Mouse (Mus musculus) brain, embryonic 14.5 days (tissue): ENCODE measurements at regions not wholly inside any gene's neighbourhood (a gene's known extent, or its start where the extent isn't known, plus 50 kb on each side); places are given as distances from the start of the nearest gene placed in this dataset.

ENCODE experiments used
- DNase-seq: peaks from one replicate; pipeline ENCODE4 v3.0.0-alpha.2; 2011; ENCODE audit warnings: low read depth
- CTCF ChIP-seq: fragments of 200-500 bp; IDR thresholded peaks from 2 replicates; pipeline ENCODE4 v1.5.1; 2012; ENCODE audit warnings: inconsistent platforms, mild to moderate bottlenecking, moderate library complexity, borderline replicate concordance; ENCODE audit not compliant: insufficient read depth, insufficient read length; ENCODE audit errors: extremely low read depth
- POLR2A ChIP-seq: fragments of 200-500 bp; IDR thresholded peaks from 2 replicates; pipeline ENCODE4 v1.6.1; 2012; ENCODE audit warnings: mild to moderate bottlenecking, inconsistent platforms, borderline replicate concordance; ENCODE audit not compliant: poor library complexity, insufficient read depth, insufficient read length, severe bottlenecking; ENCODE audit errors: extremely low read depth

DNA sequence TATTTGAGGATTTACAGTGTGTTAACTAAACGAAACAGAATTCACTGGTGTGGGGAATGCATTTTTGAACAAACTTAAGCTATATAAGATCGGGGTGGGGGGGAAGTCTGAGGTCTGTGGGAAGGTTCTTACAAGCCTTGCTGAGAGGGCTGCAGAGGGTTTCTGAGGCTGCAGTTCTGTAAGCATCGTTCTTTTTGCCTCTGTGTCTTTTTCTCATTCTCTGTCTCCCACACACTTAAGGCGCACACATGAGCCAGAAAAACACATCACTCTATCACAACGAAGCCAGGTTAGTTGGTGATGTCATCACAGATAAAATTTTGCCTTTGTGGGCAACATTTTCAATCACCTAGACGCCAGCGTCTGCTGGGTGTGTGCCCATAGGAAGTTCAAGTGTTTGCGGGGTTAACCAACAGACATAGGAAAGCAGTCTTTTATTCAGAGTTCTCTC, 274.9 kb downstream of the Ptprc start:
- no peak for TF ChIP-seq POLR2A
- TF ChIP-seq CTCF = no peak
- DNase-seq = no peak

DNA sequence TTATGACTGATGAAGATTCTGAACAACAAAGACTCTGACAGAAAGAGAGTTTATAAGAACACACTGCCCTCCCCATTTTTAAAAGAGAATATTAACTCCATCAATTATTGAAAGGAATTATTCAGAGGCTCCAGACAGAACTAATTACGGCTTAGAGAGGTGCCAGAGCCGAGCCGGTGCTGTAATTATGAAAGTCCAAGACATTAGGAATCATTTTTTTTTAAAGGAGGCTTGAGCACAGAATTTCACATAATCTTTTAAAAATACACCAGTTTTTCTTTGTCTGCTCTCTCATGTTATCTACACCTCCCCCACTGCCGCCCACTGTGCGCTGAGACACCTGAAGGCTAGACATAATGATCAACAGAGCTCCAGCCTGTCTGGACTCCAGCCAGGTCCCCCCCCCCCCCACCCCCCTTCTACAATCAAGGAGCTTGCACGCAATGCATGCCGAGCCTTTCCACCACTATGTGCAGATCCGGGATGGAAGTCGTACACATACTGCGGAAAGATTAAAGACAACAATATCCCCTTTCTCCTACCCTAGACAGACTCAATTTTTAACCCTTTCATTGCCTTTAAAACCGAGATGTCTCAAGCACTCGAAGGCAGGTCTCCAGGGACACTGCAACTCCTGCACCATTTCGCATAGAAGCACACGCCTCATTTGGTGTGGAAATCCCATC, 275.4 kb downstream of the Ptprc start:
- no peak for TF ChIP-seq CTCF
- TF ChIP-seq POLR2A = no peak
- DNase-seq = peak; percentile 97

DNA sequence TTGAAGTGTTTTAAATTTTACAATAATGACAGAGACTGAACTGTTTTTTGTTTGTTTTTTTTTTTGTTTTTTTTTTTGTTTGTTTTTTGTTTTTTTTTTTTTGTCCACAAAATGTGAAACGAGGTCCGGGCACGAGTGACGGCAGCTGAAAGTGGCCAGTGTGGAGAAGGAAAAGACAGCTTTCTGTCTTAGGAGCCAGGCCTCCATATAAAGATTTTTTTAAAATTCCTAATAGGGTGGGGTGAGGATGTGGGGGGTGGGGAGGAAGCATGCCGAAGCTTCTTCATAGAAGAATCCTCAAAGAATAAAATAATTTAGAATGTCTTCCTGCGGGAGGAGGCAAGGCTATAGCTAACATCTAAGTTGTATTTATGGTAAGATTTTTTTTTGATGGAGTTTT, 276.2 kb downstream of the Ptprc start:
- no peak for TF ChIP-seq CTCF
- TF ChIP-seq POLR2A = no peak
- peak; percentile 71 for DNase-seq

DNA sequence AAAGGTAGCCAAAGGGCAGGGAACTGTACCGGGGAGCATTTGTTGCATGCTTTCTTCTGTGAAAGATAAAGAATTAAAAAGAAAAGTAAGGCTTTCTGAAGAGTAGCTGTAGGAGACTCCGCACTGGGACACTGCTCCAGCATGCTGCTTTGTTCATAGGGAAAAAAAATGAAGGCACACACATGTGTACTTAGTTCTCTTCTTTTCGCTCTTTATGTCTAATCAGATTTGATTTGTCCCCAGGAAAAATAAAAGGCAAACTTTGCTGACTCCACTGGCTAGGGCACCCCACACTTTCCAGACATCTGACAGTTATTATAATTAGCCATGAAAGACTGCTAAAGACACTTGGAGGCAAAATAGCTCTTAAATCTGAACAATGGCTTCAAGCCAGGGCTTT, 276.6 kb downstream of the Ptprc start:
- no peak for TF ChIP-seq CTCF
- TF ChIP-seq POLR2A = no peak
- DNase-seq = peak; percentile 73

DNA sequence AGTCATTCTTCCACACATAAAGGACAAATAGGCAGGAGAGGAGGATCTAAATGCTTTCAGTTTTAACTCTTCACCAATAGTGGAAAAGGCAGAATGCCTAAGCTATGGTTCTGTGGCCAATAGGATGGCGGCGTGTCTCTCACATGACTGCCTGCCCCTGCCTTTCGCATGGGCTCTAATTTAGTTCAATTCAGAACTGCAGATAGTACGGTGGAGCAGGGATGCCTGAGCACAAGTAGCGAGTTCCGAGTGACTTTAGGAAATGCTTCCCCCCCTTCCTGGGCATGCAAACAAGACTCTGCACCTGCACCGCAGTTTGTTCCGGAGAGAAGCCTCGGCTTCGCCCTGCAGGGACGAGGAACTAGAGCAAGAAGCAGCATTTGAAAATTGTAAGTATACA, 277.1 kb downstream of the Ptprc start:
- peak; percentile 78; the same call in 1 of the 2 replicates for TF ChIP-seq POLR2A
- no peak for TF ChIP-seq CTCF
- peak; percentile 98 for DNase-seq

DNA sequence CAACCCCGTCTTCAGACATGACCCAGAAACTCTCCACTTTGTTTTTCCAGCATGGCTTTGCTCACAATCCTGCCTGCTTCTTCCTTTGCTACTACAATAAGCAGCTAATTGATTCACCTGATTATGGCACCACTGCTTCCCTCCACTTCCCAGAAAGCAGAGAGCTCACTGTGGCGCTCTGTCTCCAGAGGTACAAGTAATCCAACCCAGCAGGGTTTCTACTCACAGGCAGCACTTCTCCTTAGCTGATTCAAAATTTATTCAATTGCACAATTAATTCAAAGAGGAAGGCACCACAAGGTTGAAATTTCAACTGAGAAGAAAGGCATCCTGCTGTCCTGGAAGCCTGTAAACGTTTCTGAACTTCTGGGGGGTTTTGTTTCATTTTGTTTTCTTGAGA, 293.9 kb downstream of the Ptprc start:
- peak; percentile 51 for DNase-seq

DNA sequence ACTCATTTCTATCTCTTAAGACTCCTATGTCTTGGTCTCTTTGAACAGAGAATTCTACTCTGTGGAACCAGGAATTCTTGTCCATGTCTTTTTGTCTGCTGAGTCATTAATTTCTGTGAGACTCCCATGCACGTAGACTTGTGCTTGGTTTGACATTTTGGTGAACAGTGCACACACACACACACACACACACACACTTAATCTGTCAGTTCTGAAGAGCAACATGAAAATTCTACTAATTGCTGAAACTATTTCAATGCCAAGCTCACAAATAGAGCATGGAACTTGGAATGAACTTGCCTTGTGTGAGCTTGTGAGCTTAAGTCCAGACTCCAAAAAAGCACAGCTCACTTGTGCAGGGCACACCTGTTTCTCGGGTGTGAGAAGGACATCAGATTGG, 301.1 kb downstream of the Ptprc start:
- no peak for TF ChIP-seq CTCF
- TF ChIP-seq POLR2A = no peak
- DNase-seq = no peak

More for the DNA sequence above, 293.9 kb downstream of the Ptprc start:
- no peak for TF ChIP-seq CTCF
- no peak for TF ChIP-seq POLR2A

DNA sequence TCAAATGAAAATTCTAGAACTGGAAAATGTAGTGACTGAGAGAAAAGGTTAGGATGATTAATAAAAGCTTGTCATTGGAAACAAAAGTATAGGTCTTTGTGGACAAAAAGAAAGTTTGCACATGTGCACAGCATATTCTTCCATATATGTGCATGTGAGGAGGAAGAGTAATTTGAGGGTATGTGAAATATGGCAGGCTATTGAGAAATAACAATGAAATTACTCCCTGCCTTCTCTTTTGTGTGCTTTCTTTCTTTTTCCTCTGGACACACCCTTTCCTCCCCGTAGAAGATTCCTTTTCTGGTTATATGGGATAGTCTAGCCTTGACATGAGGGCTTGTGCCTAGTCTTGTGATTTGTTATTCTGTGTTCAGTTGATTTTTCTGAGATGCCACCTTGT, 301.9 kb downstream of the Ptprc start:
- DNase-seq = no peak
- TF ChIP-seq CTCF = no peak
- TF ChIP-seq POLR2A = no peak

DNA sequence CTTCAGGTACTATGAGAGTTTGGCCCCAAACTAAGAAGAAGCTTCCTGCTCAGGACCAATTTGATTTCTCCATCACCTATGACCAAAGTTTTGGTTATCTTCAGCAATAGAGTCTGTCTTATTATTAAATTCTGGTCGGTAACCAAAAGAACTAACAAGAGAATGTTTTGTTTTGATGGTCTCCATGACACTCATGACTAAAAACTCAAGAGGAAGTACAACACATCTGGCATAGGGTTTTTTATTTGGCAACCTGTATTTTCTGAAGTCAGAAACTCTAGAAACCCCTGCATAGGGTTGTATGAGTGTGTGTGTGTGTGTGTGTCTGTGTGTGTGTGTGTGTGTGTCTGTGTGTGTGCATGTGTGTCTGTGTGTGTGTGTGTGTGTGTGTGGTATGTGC, 310.5 kb downstream of the Ptprc start:
- DNase-seq = no peak
- TF ChIP-seq POLR2A (no peak), CTCF (no peak)

DNA sequence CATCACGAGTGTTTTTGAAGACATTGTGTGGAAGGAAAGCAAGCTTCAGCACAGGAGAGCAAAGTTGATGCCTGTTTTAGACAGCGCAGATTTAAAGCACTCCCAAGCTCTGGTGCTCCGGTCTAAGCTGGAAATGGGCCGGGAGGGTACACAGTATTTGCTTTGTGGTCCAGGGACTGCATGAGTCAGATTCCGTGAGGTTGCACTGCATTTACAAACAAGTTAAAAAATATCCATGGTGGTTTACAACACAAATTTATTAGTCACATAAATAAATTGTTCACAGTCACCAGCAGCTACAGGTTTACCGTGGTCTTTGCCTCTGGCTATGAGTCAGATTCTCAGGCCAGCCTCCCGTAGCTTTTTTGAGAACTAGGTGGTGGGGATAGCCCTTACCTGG, 312.0 kb downstream of the Ptprc start:
- DNase-seq = no peak
- TF ChIP-seq CTCF (no peak), POLR2A (no peak)

DNA sequence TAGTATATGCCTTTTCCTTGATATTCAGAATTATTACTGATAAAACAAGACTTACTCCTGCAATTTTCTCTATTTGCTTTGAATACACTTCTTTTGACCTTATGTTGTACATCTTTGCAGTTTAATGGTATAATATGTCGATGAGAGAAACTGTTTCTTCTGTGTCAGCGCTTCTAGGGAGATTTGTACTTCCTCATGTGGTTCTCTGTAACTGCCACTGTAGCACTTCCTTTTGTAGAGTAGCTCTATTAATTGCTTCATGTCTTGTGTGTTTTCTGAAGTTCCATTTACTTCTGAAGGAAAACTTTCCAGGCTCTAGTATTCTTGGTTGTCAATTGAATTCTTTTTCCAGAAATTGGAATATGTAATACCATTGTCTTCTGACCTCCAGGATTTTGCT, 323.2 kb downstream of the Ptprc start:
- no peak for DNase-seq
- TF ChIP-seq POLR2A = no peak
- TF ChIP-seq CTCF = no peak

DNA sequence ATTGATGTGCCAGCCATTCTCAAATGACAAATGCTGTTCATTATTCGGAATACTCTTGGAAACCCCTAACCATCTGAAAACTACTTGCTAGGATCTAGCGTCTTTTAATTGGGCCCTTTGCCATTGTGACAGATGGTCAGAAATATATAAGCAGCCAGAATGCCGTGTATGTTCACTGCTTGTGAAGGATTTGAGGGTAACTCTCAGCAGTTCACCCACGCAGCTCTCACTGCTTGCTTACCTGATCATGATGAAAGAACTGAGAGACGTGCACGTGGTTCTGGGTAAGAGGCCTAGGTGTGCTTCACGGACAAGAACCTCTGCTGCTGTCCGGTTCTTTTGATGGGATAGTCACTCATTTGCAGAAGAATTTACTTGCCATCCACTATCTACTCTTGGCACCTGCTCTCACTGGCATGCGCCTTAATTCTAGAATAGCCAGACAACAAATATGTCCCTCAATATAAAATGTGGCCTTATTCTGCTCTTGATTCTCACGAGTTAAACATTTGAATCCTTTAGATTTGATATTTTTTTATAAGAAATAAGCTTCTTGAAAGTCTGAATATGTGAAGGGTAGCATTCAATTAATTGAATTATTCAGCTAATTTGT, 328.1 kb downstream of the Ptprc start:
- peak; percentile 91 for DNase-seq

More for the DNA sequence above, 328.1 kb downstream of the Ptprc start:
- TF ChIP-seq POLR2A = no peak
- TF ChIP-seq CTCF = no peak
